Mouse (Mus musculus) frontal cortex, postnatal 36 days (tissue): ENCODE measurements around the gene Cox7a2l.

ENCODE experiments used
- DNase-seq, 2 experiments: peaks; one replicate each; pipeline ENCODE4 v3.0.0; 2022; ENCODE audit warnings: low spot score in 2 of 2

Gene Cox7a2l

GRCm38 (mm10) chr17:83526624-83527532, 9.7 kb upstream of the Cox7a2l start:
- no peak for DNase-seq

DNA sequence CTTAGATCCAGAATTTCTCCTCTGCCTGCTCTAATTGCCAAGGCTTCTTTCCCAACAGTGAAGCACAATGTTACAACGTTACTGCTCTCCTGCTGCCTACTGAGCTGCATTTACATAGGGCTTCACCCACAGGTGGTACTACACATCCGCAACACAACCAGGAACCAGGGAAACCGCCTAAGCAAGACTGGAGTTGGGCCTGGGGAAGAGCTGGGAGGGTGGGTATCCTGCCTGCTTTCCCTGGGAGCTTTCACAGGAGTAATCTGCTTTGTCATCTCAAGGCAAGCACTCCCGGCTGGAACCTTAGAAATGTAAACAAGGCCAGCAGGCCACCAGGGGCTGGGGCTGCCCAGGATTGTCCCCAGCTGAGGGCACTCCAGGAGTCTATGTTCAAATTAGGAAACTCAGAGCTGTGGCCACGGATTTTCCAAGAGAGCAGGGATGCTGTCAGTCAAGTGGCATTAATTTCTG, 9.0 kb upstream of the Cox7a2l start:
- no peak for DNase-seq

DNA sequence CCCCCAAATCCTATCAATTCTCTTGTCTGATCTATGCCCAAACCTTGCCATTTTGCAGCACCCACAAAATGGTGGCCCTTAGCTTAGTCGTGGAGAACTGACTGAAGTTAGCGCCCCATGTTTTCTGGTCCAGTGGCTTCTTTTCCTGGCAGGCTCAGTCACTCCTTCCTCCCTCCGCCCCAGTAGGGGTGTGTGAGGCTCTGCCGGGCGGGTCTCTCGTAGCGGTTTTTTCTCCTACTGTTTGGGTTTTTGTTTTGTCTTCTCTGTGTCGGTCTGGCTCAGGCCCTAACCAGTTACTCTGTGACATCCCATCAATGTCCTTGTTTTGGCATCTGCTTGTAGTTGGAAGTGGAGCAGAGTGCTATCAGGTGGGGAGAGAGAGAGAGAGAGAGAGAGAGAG, 8.5 kb upstream of the Cox7a2l start:
- no peak for DNase-seq

GRCm38 (mm10) chr17:83524753-83525152, 7.6 kb upstream of the Cox7a2l start:
- no peak for DNase-seq

- DNase-seq, result no peak
Observed at GRCm38 (mm10) chr17:83522590-83523379, 5.7 kb upstream of the Cox7a2l start.

- DNase-seq, result no peak
Observed at GRCm38 (mm10) chr17:83521881-83522280, 4.8 kb upstream of the Cox7a2l start.

- peak; percentile 87 to 93 for DNase-seq
Observed at GRCm38 (mm10) chr17:83514213-83514701, 2.9 kb downstream of the Cox7a2l start.

- DNase-seq, result no peak
Observed at GRCm38 (mm10) chr17:83513655-83514212, 3.4 kb downstream of the Cox7a2l start.

- DNase-seq, result no peak
Observed at GRCm38 (mm10) chr17:83512130-83512529, 5.0 kb downstream of the Cox7a2l start.

GRCm38 (mm10) chr17:83503693-83504092, 13.4 kb downstream of the Cox7a2l start:
- no peak for DNase-seq

GRCm38 (mm10) chr17:83499692-83500091, 17.4 kb downstream of the Cox7a2l start:
- DNase-seq, result no peak

DNA sequence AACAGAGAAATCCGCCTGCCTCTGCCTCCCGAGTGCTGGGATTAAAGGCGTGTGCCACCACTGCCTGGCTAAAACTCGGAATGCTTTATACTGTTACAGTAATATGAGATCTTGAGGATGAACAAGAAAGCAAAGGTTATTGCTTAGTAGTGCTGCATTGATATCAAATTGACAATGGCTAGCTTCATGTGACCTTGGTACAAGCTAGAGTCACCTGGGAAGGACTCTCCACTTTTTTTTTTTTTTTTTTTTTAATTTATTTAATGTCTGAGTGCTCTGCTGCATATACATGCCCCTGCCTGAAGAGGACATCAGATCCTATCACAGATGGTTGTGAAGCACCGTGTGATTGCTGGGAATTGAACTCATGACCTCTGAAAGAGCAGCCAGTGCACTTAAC, 18.2 kb downstream of the Cox7a2l start:
- no peak for DNase-seq

- no peak for DNase-seq
Observed at GRCm38 (mm10) chr17:83487762-83488161, 29.4 kb downstream of the Cox7a2l start.

DNA sequence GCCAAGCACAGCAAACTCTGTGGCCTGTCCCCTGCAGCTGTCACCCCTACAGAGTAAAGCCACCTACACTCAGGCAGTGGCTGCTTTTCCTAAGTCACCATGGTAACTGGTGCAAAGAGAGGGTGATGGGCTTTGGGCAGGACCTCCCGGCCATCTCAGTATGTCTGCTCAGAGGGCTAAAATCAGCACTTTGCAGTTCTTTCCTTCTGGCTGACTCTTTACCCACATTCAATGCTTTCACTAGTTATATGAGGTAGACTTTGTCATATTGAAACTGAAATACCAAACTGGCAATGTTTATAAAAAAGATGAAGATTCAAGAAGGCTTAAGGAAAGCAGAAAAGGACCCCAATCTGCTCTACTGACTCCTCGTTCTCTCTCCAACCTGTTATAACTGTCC, 33.3 kb downstream of the Cox7a2l start:
- DNase-seq, result no peak

DNA sequence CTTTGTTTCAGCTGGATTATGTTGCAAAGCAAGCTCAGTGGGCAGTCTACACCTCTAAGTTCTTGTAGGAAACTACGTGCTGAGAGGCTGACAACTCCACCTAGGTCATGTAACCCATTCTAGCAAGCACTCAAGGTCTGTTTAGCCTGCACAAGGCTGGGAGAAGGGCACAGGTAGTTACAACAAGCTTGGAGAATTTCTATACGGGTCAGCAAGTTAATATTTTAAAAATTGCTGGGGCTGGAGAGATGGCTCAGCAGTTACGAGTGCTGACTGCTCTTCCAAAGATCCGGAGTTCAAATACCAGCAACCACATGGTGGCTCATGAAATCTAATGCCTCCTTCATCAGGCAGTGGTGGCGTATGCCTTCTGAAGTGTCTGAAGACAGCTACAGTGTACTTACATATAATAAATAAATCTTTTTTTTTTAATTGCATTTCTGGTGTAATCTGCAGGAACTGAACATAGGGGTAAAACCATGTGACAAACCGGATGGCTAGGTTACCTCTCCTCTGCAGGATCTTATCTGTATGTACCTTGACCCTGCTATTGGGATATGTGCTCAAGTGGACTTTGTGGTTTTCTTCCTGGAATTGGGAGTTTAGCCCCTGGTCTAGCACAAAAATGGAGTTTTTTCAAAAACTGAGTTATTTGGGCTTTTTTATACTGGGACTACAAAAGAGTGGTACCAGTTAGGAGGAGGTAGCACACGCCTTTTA, 34.2 kb downstream of the Cox7a2l start:
- DNase-seq, result no peak

DNA sequence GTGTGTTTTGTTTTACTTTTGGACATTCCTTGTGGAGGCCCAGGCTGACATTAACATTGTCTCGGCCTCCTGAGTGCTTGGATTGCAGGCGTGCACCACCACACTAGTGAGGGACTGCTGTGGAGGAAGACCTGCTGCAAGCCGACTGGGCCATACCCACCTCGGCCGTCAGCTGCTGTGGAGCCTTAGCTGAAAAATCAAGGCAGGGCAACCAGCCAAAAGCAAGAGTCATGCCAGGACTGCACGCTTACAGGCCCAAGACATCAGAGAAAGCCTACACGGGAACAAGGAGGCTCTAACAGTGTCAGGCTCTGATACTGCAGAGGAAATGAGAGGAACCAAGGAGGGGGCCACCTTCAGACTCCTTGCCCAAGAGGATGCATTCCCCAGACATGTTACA, 35.6 kb downstream of the Cox7a2l start:
- DNase-seq, result no peak

GRCm38 (mm10) chr17:83477089-83477488, 40.0 kb downstream of the Cox7a2l start:
- DNase-seq, result no peak

- DNase-seq, result no peak
Observed at GRCm38 (mm10) chr17:83469586-83469985, 47.5 kb downstream of the Cox7a2l start.

- no peak for DNase-seq
Observed at GRCm38 (mm10) chr17:83466697-83467251, 50.4 kb downstream of the Cox7a2l start.

DNA sequence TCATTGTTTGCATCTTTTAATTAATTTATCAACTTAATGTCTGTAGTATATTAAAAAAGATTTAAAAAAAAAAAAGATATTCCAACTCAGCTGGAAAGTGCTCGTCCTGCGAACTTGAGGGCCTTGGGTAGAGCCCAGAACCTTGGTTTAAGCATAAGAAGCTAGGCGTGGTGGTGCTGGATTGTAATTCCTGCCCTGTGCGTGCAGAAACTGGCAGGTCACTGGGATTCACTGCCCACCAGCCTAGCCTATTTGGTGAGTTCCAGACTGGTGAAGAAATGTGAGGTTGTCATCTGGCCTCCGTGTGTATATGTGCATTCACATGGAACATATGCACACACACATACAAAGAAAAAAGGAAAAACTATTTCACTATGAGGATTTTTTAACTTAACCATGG, 51.2 kb downstream of the Cox7a2l start:
- DNase-seq, result no peak

- DNase-seq, result no peak
Observed at GRCm38 (mm10) chr17:83457271-83457670, 59.9 kb downstream of the Cox7a2l start.
